Mouse (Mus musculus) layer of hippocampus, adult 18-20 months (tissue): ENCODE measurements at regions not wholly inside any gene's neighbourhood (a gene's known extent, or its start where the extent isn't known, plus 50 kb on each side); places are given as distances from the start of the nearest gene placed in this dataset.

ENCODE experiments used
- DNase-seq, 2 experiments: peaks; one replicate each; pipeline ENCODE4 v3.0.0; 2022; ENCODE audit warnings: low spot score in 2 of 2

DNA sequence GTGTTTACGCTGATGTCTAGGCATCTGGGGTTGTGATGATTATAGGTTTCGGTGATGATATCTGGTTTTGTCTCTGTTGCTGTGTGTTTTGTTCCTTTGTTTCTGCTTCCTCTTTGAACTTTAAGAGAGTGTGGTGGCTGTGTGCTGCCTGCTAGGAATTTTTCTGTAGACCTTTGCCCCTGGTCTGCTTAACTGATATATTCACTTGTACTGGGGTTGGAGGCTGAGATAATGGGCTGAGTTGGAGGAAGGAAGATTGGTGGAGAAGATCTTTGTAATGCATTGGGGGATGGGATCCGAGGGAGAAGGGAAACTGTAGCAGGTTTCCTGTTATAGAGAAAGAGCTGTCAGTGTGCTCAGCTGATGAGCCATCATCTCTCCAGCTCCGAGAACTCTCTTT lies 55.8 kb downstream of the Mid1ip1 start:
- no peak for DNase-seq

DNA sequence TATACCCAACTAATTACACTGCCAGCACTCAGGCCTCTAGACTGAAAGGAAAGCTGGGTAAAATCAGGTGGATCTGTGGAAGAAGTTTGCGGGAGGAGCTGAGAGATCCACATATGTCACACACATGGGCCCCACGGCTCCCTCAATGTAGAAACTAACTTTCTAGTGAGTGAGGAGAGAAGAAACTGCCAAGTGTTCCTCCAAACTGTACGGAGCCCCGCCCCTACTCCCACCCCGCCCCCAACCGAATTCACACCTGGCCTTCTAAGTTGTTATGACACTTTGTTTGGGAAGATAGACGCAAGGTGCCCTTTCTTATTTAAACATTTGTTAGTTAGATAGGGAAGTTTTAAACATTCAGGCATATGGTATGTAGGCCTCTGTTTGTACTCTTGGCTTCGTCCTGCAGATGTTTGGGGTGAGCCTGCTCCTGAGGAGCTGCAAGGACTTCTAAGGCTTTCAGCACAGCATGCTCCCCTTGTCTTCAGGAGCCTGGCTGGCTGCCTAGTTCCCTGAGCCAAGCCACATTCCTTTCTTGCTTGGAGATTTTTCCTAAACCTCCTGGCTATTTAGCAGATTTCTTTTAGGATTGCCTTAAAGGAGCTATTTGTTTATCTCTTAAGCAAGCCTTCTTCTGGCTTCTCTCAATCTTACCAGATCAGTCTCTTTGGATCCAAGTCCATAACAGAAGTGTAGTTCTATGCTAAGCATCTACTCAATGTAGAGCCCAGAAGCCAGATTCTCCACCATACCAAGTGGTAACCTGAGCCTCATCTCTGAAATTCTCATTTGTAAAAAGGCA lies 61.1 kb downstream of the Mid1ip1 start:
- peak in 1 of 2 experiments; percentile 12 for DNase-seq

DNA sequence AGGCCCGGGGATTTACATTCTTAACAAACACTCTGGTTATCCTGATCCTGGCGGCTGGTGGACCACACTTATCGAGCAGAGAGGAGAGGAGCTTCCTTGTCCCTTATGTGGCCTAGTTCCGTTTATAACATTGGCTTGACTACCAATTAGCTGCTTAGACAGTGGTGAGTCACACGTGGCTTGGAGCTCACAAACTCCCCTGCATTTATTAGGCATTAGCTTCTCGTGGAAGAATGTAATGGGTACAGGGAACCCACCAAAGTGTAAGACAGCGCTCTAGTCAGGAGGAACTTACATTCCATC lies 61.7 kb downstream of the Mid1ip1 start:
- no peak for DNase-seq

DNA sequence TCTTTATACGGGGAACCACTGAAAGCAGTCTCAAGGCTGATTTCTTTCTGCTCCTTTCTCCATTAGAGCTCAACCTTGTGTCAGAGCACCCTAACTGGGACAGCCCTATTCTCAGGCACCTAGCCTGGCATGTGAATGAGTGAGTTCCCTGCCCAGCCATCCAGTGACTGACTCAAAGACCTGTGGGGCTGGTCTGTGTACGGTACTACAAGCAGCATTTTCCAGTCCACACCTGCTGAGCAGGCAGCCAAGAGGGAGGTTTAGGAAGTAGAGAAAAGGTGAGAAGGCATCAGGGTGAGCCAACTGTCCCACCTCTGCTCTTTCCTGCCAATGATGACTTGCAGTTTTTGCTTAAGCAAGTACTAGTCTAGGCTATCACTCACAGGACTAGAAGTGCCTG lies 63.2 kb downstream of the Mid1ip1 start:
- no peak for DNase-seq

DNA sequence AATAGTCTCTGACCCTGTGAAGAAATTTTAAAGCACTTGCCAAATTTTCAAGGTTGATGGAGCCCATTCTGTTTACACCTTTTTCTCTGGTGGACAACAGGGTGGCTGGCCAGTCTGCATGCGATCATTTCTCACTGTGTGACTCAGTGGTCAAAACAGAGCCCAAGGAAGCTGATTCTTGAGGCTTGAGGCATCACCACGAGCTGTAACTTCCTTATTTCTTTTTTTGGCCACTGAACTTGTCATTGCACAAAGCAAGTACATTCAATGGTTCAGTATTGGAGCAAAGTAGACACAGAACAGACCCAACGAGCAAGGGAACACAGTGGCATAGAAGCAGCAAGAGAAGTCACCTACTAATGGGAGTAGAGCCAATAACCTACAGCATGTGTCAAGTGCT lies 71.5 kb downstream of the Mid1ip1 start:
- no peak for DNase-seq

DNA sequence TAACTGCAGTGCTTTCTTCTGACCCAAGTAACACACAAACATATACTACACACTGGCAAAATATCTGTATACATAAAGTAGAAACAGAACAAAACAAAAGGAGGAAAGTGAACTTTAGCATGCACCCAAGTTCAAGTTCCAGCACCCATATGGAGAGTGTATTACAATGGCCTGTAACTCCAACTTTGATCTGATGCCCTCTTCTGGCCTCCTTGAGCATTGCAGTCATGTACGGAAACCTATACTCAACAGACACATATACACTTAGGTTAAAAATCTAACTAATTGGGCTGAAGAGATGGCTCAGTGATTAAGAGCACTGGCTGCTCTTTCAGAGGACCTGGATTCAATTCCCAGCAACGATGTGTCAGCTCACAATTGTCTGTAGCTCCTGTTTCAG lies 72.2 kb downstream of the Mid1ip1 start:
- DNase-seq, result no peak

DNA sequence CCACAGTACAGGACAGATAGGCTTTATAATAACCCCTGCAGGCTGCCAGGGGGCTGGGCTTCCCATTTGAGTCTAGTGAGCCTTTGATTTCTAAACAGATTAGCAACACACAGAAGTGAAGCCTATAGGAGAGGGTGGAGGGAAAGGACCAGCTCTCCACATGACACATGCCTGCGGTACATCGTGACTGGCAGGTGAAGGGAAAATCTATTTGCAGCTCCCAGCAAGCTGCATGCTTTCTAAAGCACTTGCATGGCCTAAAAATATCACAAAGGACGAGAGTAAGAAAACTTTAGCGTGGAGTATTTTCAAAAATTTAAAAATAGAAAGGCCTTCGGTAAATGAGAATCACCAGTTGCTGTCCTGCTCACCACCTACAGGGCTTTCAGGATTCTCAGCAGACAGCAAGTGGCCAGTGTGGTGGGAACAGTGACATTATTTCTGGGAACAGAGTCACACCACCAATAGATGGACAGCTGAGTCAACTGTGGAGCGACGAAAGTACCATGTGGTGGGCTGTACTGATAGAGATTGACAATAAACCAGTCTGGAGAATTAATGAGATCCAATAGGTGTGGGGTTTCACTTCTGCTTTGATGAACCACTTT lies 105.6 kb downstream of the Mid1ip1 start:
- no peak for DNase-seq

DNA sequence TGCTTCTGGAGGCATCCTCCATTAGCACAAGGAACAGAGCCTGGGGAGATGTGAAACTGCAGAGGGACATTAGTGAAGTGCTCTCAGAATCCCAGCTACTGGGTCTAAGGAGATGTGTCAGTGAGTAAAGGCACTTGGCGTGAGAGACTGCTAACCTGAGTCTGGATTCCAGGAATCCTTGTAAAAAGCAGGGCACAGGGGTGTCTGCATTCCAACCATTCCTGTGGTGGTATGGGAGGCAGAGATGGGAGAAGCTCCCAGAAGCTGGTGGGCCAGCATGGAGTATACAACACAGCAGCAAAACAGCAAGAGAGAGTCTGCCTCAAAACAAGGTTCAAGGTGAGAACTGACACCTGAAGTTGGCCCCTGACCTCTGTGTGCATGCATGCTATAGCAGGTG lies 118.9 kb downstream of the Mid1ip1 start:
- no peak for DNase-seq

DNA sequence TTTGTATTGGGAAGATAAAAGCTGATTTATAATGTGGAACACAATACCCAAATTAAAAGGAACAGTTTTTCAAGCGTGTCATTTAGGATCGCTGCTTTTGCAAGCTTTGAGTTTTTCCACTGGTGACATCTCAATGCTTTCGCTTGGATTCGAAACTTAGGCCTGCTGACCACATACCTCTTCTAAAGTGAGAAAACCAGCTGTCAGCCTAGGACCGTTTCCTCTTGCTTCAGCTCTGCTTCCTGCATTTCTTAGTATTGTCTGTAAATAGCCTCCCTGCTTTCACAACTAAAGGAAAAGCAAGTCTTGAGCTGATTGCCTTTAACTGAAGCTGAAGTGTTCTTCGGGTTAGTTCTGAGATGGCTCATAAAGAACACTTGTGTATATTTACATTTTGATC lies 142.3 kb downstream of the Mid1ip1 start:
- no peak for DNase-seq

DNA sequence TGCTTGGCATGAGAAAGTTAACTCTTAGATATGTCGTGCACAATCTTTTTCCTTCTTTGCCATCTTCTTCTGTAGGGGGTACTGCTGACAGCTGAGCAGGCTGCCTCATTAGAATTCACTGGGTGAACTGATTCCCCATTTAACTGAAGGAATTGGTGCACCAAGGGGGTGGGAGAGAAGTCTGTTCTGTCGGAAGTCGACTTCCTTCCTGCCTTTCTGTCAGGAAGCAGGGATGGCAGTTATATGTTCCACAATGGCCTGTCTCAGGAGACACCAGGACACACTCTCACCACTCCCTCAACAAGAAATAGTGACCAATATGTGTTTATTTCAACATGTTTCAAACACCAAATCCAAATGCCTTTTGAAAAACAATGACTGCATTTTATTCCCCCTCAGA lies 142.9 kb downstream of the Mid1ip1 start:
- no peak for DNase-seq

DNA sequence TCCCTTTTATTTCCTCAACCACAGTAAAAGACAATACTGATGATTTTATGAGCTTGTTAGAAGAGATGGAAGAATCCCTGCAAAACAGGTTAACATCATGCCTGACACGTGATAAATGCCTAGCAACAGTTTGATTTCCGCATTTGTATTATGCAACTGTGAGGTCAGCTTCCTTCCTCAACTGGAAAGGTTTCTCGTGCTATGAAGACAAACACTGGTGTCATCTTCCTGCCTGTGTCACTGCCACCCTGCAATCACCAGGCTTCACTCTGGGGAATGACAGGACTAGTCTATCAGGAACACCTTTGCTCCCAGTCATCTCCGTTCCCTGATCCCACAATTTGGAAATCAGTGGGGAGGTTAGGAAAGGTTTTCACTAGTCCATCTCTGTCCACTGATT lies 156.8 kb downstream of the Mid1ip1 start:
- no peak for DNase-seq

DNA sequence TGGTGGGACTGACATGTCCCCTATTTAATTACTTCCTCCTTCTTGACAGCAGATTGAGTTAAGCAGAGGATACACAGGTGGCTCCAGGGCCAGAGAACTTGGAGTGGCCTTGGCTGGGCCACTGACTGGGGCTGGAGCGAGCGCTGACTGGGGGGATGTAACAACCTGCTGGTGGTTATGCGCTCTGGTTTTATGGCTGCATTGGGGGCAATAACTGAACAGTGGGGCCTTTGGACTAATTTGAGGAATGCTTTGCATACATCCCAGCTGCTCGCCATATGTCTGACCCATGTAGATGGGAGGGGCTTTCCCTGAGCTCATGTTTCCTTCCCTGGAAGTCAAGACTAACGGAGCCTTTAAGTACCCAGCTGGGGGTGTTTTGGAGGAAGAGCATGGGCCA lies 163.0 kb downstream of the Mid1ip1 start:
- DNase-seq, result no peak

DNA sequence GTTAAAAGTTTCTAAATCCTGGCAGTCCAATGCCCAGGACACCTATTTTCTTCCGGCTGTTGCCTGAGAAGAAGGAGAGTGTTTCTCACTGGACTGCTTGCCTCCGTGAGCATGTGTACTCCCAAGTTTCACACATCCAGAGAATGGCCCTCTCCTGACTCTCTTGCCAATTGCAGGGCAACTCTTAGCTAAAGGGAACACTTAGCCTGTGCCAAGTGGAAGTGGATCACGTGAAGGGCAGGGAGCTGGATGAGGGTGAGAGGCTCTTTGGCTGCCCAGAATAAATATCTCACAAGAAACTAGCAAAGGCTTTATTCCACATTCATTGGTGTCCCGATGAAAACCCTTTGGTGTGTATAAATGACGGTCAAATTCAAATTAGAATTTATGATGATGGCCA lies 164.1 kb downstream of the Mid1ip1 start:
- DNase-seq, result no peak

DNA sequence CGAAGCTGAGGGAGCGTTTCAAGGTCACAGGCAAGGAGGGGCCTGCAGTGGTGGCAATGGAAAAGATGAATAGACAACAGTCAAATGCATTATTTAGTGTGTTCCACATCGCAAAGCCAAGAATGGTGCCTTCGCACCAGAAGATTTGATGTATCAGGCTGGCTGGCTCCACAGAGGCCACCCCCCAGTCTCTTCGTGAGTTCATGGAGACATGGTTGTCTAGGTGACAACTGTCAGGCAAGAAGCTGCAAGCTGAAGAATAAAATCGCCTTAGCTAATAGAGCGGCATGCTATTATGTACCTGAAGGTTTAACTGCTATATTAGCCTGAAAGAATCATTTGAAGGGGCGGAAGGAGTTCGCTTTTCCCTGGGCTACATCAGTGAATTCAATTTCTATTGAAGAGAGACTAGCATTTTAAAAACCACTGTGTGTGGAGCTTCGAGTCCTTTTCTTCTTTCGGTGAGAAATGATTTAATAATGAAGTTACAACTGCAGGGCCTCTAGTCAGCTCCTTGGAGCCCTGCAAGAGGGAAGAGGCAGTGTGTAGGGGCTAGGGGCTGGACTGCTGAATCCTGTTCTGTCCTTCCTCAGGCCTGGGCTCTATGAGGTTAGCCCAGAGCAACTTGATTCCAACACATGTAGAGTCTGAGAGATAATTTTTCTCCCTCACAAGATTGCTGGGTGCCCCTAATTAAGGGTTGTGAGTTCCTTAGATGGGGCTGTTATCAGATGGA lies 169.1 kb downstream of the Mid1ip1 start:
- DNase-seq, result no peak

DNA sequence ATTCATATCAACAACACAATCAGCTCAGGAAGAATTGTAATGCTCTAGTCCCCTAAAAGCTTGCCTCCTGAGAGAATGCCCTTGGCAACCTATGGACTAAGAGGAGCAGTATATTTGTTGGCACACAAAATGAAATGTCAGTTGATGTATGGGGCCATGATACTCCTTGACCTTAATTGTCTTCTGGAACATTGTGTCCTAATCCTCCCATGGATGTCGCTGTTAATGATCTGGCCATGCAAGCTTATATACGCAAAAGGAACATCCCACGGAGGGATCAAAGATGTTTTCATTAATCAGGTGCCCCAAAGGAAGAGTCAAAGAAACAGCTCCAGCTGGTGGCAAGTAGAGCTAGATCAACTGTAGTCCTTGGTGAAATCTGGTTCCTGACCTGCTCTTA lies 178.0 kb downstream of the Mid1ip1 start:
- no peak for DNase-seq

DNA sequence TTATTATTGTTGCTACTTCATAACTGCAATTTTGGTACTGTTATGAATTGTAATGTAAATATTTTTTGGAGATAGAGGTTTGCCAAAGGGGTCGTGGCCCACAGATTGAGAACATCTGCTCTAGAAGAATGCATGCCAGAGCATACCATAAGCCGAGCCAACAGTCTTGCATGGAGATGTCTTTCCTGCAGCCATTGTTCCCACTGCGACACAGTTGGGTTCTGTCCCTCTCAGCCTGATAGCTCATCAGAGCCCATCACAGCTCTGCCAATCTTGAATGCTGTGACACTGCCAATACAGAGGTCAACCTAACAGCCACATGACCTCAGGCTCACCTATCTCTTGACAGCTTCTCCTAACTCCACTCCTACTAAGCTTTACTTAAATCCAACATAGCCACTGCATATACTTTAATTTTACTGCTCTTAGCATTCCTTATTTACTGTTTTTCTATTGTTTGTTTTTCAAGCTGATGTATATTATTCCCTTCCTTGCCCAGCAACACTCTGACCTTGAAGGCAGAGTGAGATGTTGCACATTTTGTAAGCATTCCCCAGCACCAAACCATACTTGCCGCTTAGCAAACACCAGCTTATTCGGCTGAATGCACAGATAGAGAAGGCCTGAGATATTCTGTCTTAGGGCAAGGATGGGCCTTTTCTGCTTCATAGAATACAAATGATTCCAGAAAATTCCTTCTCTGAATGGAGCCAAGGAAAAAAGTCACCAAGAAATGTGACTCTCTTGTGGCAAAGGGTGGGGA lies 181.6 kb downstream of the Mid1ip1 start:
- no peak for DNase-seq

DNA sequence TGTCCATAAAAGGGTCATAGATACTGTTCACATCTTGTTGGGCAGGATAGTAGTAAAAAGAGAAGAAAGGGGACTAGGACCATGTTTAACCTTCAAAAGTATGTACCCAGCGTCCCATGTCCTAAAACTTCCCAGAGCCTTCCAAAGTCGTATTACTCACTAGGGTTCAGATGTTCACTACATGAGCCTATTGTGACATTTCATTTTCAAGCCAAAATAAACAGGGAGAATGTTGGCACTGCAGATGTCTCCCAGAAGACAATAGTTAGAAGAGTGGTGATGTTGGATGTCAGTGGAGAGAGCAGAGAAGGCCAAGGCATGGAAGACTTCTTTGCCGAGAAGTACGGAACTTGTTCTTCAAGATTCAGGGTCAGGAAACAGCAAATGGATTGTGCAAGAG lies 187.9 kb downstream of the Mid1ip1 start:
- no peak for DNase-seq

DNA sequence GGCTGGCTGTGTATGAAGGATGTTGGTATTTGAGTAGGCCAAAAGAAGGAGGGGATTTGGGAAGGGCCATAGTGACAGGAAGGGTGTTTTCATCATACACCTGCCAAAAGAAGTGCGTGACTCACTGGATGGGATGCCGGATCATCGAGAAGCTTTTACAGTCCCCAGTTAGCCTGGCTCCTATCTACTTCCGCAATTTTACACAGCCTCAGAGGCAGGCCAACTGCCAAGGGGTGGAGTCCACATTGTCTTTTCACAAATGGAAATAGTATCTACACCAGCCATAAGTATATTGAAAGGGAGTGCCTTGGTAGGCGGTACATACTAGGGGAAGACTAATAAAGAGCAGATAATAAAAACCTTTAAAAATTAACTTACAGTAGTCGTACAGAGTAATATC lies 189.3 kb downstream of the Mid1ip1 start:
- no peak for DNase-seq

DNA sequence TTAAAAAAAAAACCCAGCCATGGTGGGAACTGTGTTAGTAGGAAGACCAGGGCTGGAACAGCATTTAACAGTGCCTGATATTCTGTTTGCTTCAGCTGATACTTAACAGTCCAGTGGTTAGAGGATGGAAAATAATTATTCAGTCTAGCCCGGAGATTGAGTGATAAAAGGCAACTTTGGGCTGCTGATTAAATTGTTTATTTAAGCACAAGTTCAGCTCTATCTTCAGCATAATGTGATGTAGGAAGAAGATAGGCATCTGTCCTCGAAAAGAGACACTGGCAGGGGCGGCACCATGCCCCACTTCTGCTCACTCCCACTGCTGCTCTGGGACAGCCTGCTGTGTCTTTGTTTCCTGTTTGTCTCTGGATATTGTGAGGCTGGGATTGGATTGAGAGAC lies 190.1 kb downstream of the Mid1ip1 start:
- no peak for DNase-seq

DNA sequence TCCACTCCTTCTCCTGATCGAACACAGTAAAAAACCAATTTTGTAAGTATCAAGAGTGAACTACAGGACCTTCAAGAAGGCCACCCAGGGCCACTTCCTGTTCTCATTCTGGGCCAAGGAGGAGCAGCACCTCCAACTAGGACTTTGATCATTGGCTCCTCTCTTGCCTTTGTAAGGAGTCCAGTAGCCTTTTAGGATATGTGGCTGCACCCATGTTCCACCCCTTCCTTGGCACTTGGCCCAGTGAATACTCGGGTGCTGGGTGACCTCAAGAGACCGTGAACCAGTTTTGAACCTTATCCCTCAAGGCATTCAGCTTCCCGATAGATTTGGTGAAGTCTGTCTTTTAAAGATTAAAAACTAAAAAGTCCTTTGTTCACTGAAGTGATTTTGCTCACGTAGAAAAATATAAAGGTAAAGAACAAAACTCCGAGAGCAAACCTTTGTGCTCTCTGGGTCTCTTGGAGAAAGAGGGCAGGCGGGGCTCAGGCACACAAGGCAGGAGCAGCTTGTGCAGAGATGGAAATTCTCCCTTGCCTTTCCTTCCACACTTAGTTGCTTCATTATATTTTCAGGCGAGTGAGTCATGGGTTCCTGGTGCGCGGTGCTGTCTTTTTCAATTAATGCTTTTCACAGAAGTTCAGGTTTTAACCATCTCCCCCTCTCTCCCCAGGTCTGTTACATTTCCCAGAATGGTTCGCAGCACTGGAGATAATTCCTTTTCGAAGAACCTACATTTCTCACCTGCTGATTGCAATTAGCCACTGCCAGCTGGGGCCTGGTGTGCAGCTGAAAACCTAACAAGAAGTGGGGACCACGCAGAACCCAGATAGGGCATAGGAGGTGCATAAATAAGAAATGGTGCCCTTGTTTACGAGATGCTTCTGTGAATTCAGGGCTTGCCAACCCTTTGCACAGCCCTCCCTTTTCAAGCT lies 196.6 kb downstream of the Mid1ip1 start:
- no peak for DNase-seq
